Mouse (Mus musculus) 416B (cell line): ENCODE measurements around the gene Arhgap40.
A peak's percentile ranks its signal among the peaks of the same experiment; 100 is the strongest.

Experiments used
- DNase-seq: peaks from one replicate; pipeline ENCODE4 v3.0.0; 2011; ENCODE audit warnings: low read depth

The Arhgap40 gene

DNA sequence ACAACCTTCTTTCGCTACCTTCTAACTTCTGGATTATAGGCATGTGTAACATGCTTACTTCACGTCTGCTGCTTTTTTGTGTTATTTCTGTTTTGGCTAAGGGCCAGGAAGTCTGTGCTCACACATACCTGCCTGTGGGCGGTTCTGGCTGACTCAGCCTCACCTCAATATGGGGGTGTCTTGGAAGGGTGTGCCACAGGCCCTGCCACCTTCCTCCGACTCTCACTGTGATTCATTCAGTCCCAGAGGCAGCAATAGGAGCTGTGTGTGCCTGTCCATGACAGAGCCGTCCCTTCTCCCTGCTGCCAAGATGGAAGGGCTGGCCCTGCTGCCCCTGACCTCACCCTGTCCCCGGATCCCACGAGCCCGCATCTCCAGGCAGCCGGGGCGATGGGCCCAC, at the start of gene Arhgap40:
Gene Arhgap40, plus strand, starts transcription at position 269 of the 400 bp plus-strand sequence.
- no peak for DNase-seq

GRCm38 (mm10) chr2:158474159-158474558, 38.4 kb upstream of the Arhgap40 start:
- DNase-seq = no peak

- DNase-seq = no peak
Measured at GRCm38 (mm10) chr2:158477640-158478039, 35.0 kb upstream of the Arhgap40 start.

DNA sequence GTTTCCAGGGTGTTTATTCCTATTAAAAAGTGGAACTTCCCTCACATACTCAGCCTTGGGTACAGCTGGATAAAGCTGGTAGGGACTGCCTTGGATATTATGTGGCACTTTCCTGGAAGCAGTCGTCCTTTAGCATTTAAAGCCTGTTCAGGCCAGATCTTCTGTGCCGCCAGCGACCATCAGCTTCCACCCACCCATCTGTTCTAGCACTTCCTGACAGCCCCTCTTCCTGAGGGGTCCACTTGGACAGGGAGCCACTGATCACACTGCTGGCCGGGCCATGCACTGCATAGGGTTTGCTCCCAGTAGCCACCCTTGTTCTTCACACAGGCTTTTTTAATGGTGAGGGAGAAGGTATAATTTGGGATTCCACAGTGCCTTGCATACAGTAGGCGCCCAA, 14.1 kb upstream of the Arhgap40 start:
- no peak for DNase-seq

DNA sequence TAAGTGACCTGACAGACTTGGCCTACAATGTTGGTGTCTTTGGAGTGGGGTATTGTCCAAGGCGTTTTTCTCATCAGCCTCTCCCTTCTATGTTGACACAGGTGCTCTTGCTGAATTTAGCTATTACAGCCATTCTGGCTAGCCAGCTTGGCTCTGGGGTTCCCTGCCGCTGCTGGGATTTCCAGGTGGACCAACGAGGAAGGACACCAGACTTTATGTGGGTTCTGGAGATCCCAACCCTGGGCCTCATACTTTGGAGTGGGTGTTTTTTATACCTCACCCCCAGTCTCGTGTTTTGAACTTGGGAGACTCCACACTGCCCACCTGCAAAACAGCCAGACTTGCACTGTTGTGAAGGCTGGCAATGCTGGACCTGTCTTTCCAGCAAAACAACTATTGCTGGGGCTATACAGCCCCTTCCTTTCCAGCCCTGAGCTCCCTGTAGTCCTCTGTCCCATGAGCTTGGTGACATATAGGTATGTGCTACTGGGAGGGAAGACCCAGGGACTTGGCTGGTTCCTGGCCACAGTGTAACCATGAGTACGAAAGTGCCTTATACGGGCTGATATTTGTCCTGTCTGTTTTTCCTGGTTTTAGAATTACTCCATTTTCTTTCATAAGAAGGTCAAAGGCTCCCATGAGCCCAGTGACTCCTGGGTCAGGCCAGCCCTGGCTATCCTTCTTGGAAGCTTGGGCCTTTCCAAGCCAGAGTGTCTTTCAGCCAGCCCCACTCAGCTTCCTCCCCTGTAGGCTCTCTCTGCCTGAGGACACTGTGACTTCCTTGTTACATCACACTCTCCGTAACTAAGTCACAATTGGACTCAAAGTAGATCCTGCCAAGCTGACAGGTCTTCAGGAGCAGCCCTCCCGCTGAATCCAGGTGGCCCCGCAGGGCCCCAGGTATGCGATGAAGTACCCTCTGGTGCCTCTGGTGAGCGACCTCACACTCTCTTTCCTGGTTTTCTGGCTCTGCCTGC, 10.5 kb upstream of the Arhgap40 start, which contains the start of gene Adig:
Gene Adig, plus strand, starts transcription at position 777 of the 977 bp plus-strand sequence.
- DNase-seq = no peak

- DNase-seq = no peak
Measured at GRCm38 (mm10) chr2:158503226-158503625, 9.4 kb upstream of the Arhgap40 start.

DNA sequence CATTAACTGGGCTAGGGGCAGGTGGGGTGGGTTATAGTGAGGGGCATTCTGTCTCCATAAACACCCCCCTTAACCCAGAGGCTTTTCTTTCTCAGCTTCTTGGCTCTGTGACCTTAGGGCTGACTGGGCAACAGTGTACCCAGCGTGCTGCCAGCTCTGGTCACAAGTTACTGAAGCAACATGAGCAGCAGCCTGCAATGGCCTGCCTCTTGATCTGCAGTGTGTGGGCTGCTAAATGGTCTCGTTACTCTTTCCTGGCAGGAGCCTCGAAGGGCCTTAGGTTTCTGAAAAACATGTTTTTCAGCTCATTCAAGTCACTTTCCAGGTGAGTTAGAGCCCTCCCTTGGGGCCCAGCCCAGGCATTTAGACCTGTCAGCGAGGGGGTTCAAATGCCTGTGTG, 8.9 kb upstream of the Arhgap40 start:
- DNase-seq = no peak

DNA sequence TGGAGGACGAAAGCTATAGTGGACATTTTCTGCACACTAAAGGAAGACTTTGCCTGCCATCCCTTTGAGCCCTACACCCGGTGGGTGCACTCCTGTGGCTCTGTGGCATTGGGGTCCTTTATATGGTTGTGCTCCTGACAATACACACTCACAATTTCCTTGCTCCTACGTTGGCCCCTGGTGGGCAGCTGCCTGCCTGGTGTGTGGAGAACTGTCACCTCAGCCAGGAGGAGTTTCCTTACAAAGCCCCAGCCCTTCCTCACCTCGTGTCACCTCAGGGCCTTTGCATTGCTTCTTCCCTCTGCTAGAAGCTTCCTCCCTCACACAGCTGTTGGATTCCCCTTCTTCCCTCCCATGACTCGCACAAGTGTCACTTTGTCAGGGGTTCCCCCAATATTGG, 6.1 kb upstream of the Arhgap40 start:
- DNase-seq = no peak

DNA sequence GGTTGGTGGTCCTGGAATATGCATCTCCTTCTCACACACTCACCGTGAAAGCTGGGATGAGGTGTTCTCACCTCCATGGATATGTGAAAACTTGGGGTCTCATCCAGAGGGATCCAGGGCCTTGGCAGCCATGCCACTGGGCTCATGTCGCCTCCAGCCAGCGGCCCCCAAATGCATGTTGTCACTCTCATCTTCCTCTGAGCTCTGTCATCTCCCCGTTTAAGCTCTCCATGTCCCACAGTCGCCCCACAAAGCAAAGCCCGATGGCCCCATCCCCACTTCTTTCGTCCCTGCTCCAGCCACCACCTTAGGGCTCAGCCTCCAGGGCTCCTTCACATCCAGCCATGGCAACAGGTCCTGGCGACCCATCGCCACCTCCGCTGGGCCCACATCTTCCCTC, 5.5 kb upstream of the Arhgap40 start:
- no peak for DNase-seq

DNA sequence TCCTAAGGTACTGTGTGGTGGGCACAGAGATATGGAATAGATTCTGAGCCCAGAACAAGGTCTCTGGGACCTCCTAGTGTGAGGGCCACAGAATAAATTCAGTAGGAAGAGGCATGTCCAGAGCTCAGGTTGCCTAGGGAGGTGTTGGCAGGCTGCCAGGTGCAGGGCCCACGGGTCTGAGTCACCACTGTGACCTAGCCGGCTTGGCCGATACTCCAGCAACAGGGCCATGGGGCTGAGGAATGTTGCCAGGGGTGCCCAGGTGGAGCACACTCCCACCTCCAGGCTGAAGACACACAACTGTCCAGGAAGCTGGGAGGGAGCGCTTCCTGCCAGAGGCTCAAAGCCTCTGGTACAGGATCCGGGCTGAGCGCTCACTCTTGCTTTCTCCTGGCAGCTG, 1.9 kb upstream of the Arhgap40 start:
- DNase-seq = peak; percentile 88

GRCm38 (mm10) chr2:158513821-158514336, 1.3 kb downstream of the Arhgap40 start:
- DNase-seq = no peak

GRCm38 (mm10) chr2:158518583-158518982, 6.0 kb downstream of the Arhgap40 start:
- peak; percentile 48 for DNase-seq

GRCm38 (mm10) chr2:158519071-158519470, 6.5 kb downstream of the Arhgap40 start:
- no peak for DNase-seq

GRCm38 (mm10) chr2:158519800-158520199, 7.2 kb downstream of the Arhgap40 start:
- DNase-seq = no peak

- DNase-seq = no peak
Measured at GRCm38 (mm10) chr2:158523060-158523459, 10.5 kb downstream of the Arhgap40 start.

- no peak for DNase-seq
Measured at GRCm38 (mm10) chr2:158524129-158524860, 11.7 kb downstream of the Arhgap40 start.

- DNase-seq = peak; percentile 73
Measured at GRCm38 (mm10) chr2:158534090-158534489, 21.5 kb downstream of the Arhgap40 start.

DNA sequence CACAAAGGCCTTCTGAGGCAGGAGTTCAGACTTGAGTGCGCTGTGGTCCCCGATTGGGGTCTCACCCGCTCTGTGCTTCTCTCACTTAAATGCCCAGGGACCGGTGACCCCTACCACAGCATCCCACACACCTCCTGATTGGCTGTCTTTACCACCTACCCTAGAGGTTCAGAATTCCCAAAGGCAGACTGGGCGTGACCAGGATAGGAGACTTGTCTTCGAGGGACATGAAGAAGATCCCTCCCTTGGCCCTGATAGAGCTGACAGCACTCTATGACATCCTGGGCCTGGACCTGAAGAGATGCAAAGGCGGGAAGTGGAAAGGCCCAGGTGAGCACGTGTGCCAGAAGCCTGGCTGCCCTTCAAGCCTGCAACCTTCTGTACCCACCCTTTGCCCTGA, 22.0 kb downstream of the Arhgap40 start:
- DNase-seq = no peak

DNA sequence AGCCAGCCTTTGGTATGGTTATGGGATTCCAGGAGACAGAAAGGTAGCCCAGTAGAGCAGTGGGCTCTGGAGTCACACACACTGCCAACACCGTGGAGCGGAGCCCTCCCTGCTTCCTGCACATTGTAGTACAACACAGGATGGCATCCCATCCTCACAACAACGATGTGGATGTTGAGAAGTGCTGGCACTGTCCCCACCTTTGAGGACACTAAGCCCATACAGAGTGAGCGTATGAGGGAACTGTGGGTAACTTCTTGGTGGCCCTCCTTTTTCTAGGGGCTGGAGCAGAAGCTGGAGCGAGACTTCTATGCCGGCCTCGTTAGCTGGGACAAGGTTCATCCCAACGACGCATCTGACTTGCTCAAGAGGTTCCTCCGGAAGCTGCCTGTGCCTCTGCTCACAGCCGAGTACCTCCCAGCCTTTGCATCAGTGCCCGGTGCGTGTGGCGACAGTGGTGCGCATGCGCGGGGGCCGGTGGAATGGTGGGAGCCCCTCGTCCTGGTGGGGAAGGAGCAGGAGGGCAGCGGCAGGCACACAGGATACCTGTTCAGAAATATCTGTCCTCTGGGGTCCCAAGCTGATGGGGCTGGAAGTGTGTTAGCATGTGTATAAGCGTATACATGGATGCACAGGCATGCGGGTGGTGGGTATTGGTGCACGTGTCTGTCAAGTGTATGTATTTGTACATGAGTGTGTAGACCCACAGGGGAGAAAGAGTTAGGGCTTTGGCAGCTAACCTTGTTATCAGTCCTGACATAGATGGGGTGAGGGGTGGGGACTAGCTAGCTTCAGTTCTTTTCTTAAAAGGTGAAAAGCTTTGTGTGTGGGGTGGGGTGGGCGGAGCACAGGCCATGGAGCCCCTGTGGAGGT, 27.1 kb downstream of the Arhgap40 start:
- no peak for DNase-seq

GRCm38 (mm10) chr2:158541286-158541685, 28.7 kb downstream of the Arhgap40 start:
- no peak for DNase-seq

DNA sequence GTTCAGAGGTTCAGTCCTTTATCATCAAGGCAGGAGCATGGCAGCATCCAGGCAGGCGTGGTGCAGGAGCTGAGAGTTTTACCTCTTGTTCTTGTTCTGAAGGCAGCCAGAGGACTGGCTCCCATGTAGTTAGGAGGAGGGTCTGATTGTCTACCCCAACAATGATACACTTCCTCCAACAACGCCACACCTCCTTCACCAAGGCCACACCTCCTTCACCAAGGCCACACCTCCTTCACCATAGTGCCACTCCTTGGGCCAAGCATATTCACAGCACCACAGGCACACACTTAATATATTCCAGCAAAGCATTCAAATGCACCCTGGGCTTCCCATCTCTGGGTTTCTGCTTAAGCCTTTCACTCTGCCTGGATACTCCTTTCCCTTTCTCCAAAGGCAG, 32.7 kb downstream of the Arhgap40 start:
- no peak for DNase-seq

DNA sequence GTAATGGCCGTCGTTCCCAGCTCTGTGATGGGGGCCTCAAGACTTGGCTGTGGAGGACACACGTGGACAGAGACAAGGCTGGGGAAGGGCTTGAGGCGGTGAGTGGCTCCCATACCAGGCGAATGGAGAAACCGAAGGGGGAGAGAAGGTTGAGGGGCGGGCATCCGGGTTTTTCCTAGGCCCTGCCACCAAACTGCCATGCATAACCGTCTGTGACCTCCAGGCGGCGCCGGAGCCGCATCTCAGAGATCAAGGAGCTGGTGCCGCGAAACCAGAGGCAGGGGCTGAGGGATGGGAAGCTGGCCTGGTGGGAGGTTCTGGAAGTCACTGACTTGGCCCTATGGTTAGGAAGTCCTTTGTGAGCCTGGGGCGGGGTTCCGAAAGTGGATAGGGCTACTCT, 34.2 kb downstream of the Arhgap40 start:
- peak; percentile 63 for DNase-seq
